In genomic region chr5:73753827-73754226, GRCm38 (mm10) we compare ENCODE assay signal across 20 mouse cellular contexts.
DNase-seq lines count a peak whose midpoint lies in the region; ATAC-seq and TF ChIP-seq lines count a peak whose summit lies in the region.
"Had no signal": no experiment of that assay in that cellular context is flagged by ENCODE, and none has a peak within 500 bp of the region (broad histone marks: within the 10 kb centered on the region; RNA-seq: fewer than 3 reads in every experiment).

No protein-coding gene starts in this region.

- no peak for DNase-seq in kidney, adult 8-10 months
- DNase-seq in limb, embryonic 10.5 days (ENCODE audit: low spot score): no peak
- peak; percentile 58 for DNase-seq in limb, embryonic 14.5 days (ENCODE audit: low spot score)
- DNase-seq in ovary, postnatal 14 days (ENCODE audit: low spot score): no peak
- no peak for DNase-seq in forebrain, embryonic 14.5 days (ENCODE audit: low spot score)
- DNase-seq in neural tube, embryonic 10.5 days (ENCODE audit: extremely low spot score, low spot score): no peak
- DNase-seq: adrenal gland, adult 2 months; cerebellum, adult 11-12 months; cerebellum, adult 9-10 months; cerebellum, postnatal 25 days; forebrain, postnatal 0 days; gastrocnemius, postnatal 14 days; heart, postnatal 36 days had no signal

- no peak overlapping the region for H3K4me2 ChIP-seq in kidney, embryonic 14.5 days (replicated peaks; ENCODE audit: low read depth, low read length)
- H3K4me2 ChIP-seq in embryonic facial prominence, embryonic 13.5 days: no peak overlapping the region
- no peak overlapping the region for H3K4me2 ChIP-seq in limb, embryonic 14.5 days (replicated peaks; ENCODE audit: low read depth, low read length, severe bottlenecking)
- H3K4me2 ChIP-seq in forebrain, embryonic 14.5 days (ENCODE audit: low read length): no peak overlapping the region
- H3K4me2 ChIP-seq: forebrain, embryonic 12.5 days; heart, embryonic 12.5 days; hindbrain, embryonic 12.5 days had no signal

- ATAC-seq in kidney, embryonic 14.5 days (ENCODE audit: low FRiP score, low TSS enrichment): peak; percentile 39; the same call in 1 of the 2 replicates
- no peak for ATAC-seq in embryonic facial prominence, embryonic 13.5 days (ENCODE audit: insufficient number of reproducible peaks, insufficient read depth, low FRiP score, low TSS enrichment, low read depth)
- peak; percentile 88 for ATAC-seq in limb, embryonic 14.5 days (ENCODE audit: low FRiP score, low read depth)
- no peak for ATAC-seq in forebrain, embryonic 14.5 days
- ATAC-seq: forebrain, postnatal 0 days; hindbrain, embryonic 16.5 days; inflammation-experienced regulatory T-cells, adult 6 months had no signal

- TF ChIP-seq POLR2A in limb, embryonic 14.5 days (IDR thresholded peaks at IDR 0.05; ENCODE audit: borderline replicate concordance, extremely low read depth, insufficient read depth, insufficient read length): no peak

- H3K4me1 ChIP-seq in kidney, embryonic 14.5 days (ENCODE audit: control insufficient read depth, insufficient read depth, low read length): no peaks in the 10 kb centered on the region
- H3K4me1 ChIP-seq in embryonic facial prominence, embryonic 13.5 days: peaks cover 41% of the 10 kb centered on the region
- peaks cover 17% of the 10 kb centered on the region for H3K4me1 ChIP-seq in limb, embryonic 10.5 days
- H3K4me1 ChIP-seq in limb, embryonic 14.5 days (ENCODE audit: control insufficient read depth, insufficient read depth, low read length): peaks cover 17% of the 10 kb centered on the region
- no peaks in the 10 kb centered on the region for H3K4me1 ChIP-seq in forebrain, embryonic 14.5 days (ENCODE audit: control insufficient read depth, insufficient read depth, low read length)
- H3K4me1 ChIP-seq: forebrain, embryonic 12.5 days; hindbrain, embryonic 12.5 days had no signal

- WGBS in kidney, embryonic 14.5 days: 32% methylated on average over 7 of the region's 7 CpGs
- 32% methylated on average over 7 of the region's 7 CpGs for WGBS in embryonic facial prominence, embryonic 13.5 days
- 66% methylated on average over 7 of the region's 7 CpGs for WGBS in limb, embryonic 10.5 days
- 17% methylated on average over 7 of the region's 7 CpGs for WGBS in limb, embryonic 14.5 days
- 71% methylated on average over 7 of the region's 7 CpGs for WGBS in forebrain, embryonic 14.5 days

- no peak overlapping the region for H3K4me3 ChIP-seq in kidney, embryonic 14.5 days (ENCODE audit: low read length)
- H3K4me3 ChIP-seq in embryonic facial prominence, embryonic 13.5 days: no peak overlapping the region
- no peak overlapping the region for H3K4me3 ChIP-seq in limb, embryonic 10.5 days
- no peak overlapping the region for H3K4me3 ChIP-seq in limb, embryonic 14.5 days (replicated peaks; ENCODE audit: low read length)
- no peak overlapping the region for H3K4me3 ChIP-seq in forebrain, embryonic 14.5 days (ENCODE audit: low read depth, low read length)
- H3K4me3 ChIP-seq: forebrain, embryonic 12.5 days; heart, embryonic 12.5 days; hindbrain, embryonic 12.5 days had no signal

- no peaks in the 10 kb centered on the region for H3K36me3 ChIP-seq in kidney, embryonic 14.5 days (ENCODE audit: control insufficient read depth, insufficient read depth, low read length)
- no peaks in the 10 kb centered on the region for H3K36me3 ChIP-seq in embryonic facial prominence, embryonic 13.5 days
- no peaks in the 10 kb centered on the region for H3K36me3 ChIP-seq in limb, embryonic 10.5 days
- no peaks in the 10 kb centered on the region for H3K36me3 ChIP-seq in limb, embryonic 14.5 days (ENCODE audit: control insufficient read depth, insufficient read depth, low read length)
- H3K36me3 ChIP-seq in forebrain, embryonic 14.5 days (ENCODE audit: control insufficient read depth, insufficient read depth, low read length): no peaks in the 10 kb centered on the region
- H3K36me3 ChIP-seq: forebrain, embryonic 12.5 days; heart, embryonic 12.5 days; hindbrain, embryonic 12.5 days had no signal

- H3K27ac ChIP-seq in kidney, embryonic 14.5 days (ENCODE audit: low read depth, low read length): no peak overlapping the region
- peak overlapping the region; percentile 52; the same call in 1 of the 2 replicates for H3K27ac ChIP-seq in embryonic facial prominence, embryonic 13.5 days
- peak overlapping the region; percentile 72 for H3K27ac ChIP-seq in limb, embryonic 10.5 days
- H3K27ac ChIP-seq in limb, embryonic 14.5 days (replicated peaks; ENCODE audit: low read depth, low read length): peak overlapping the region; percentile 61
- H3K27ac ChIP-seq in forebrain, embryonic 14.5 days (ENCODE audit: low read depth, low read length): no peak overlapping the region
- H3K27ac ChIP-seq: forebrain, embryonic 12.5 days; hindbrain, embryonic 12.5 days had no signal

- no peaks in the 10 kb centered on the region for H3K9me3 ChIP-seq in kidney, embryonic 14.5 days (ENCODE audit: control insufficient read depth, low read length)
- H3K9me3 ChIP-seq in embryonic facial prominence, embryonic 13.5 days: no peaks in the 10 kb centered on the region
- no peaks in the 10 kb centered on the region for H3K9me3 ChIP-seq in limb, embryonic 10.5 days (replicated peaks)
- no peaks in the 10 kb centered on the region for H3K9me3 ChIP-seq in limb, embryonic 14.5 days (ENCODE audit: control insufficient read depth, low read length)
- no peaks in the 10 kb centered on the region for H3K9me3 ChIP-seq in forebrain, embryonic 14.5 days (replicated peaks; ENCODE audit: control insufficient read depth, low read length)
- H3K9me3 ChIP-seq: forebrain, embryonic 12.5 days; heart, embryonic 12.5 days; hindbrain, embryonic 12.5 days had no signal

- no peaks in the 10 kb centered on the region for H3K27me3 ChIP-seq in kidney, embryonic 14.5 days (ENCODE audit: control insufficient read depth, insufficient read depth, low read length)
- no peaks in the 10 kb centered on the region for H3K27me3 ChIP-seq in embryonic facial prominence, embryonic 13.5 days
- H3K27me3 ChIP-seq in limb, embryonic 10.5 days (ENCODE audit: low read depth, poor library complexity, severe bottlenecking): no peaks in the 10 kb centered on the region
- H3K27me3 ChIP-seq in limb, embryonic 14.5 days (ENCODE audit: control insufficient read depth, insufficient read depth, low read length): no peaks in the 10 kb centered on the region
- no peaks in the 10 kb centered on the region for H3K27me3 ChIP-seq in forebrain, embryonic 14.5 days (replicated peaks; ENCODE audit: control insufficient read depth, insufficient read depth, low read length)
- H3K27me3 ChIP-seq: forebrain, embryonic 12.5 days; hindbrain, embryonic 12.5 days had no signal

- no peak overlapping the region for H3K9ac ChIP-seq in kidney, embryonic 14.5 days (ENCODE audit: low read depth, low read length)
- no peak overlapping the region for H3K9ac ChIP-seq in embryonic facial prominence, embryonic 13.5 days
- no peak overlapping the region for H3K9ac ChIP-seq in limb, embryonic 14.5 days (ENCODE audit: low read depth, low read length, severe bottlenecking)
- H3K9ac ChIP-seq in forebrain, embryonic 14.5 days (ENCODE audit: low read length): no peak overlapping the region
- H3K9ac ChIP-seq: forebrain, embryonic 12.5 days; forebrain, postnatal 0 days; heart, embryonic 12.5 days; hindbrain, embryonic 12.5 days had no signal

Comparison
In these comparisons a context has a peak if more than half of its experiments do, and no peak if none do; other contexts are left out.
1. ATAC-seq: peak in kidney, embryonic 14.5 days (single experiment) and limb, embryonic 14.5 days (single experiment); none in embryonic facial prominence, embryonic 13.5 days (single experiment) and forebrain, embryonic 14.5 days (single experiment).
2. H3K27ac ChIP-seq: peak in embryonic facial prominence, embryonic 13.5 days (single experiment), limb, embryonic 10.5 days (single experiment) and limb, embryonic 14.5 days (single experiment); none in kidney, embryonic 14.5 days (single experiment) and forebrain, embryonic 14.5 days (single experiment).